Mouse (Mus musculus) forebrain, embryonic 13.5 days (tissue): ENCODE results near the gene Iqgap3. TPM values are rescaled to one million over a fixed set of nuclear protein-coding genes. Genes with fewer than 3 reads are reported as not detected.

Experiments used
- ATAC-seq: fragments of 200-750 bp; cut with Nextera tagmentation; 2 replicates; pipeline ENCODE4 v1.8.0; 2017
- H3K27ac ChIP-seq: fragments of 300-500 bp; sonication (generic); 2 replicates; pipeline ENCODE4 v1.5.1; 2015; ENCODE audit warnings: inconsistent platforms, mild to moderate bottlenecking, moderate library complexity
- H3K27me3 ChIP-seq: fragments of 300-500 bp; sonication (generic); 2 replicates; pipeline ENCODE4 v1.6.1; 2015; ENCODE audit warnings: mild to moderate bottlenecking, inconsistent platforms
- H3K36me3 ChIP-seq: fragments of 300-500 bp; sonication (generic); 2 replicates; pipeline ENCODE4 v1.6.1; 2015; ENCODE audit warnings: mild to moderate bottlenecking, inconsistent platforms; ENCODE audit not compliant: poor library complexity, severe bottlenecking
- H3K4me1 ChIP-seq: fragments of 300-500 bp; sonication (generic); 2 replicates; pipeline ENCODE4 v1.6.1; 2015; ENCODE audit warnings: inconsistent platforms
- H3K4me2 ChIP-seq: fragments of 300-500 bp; sonication (generic); 2 replicates; pipeline ENCODE4 v1.6.1; 2015; ENCODE audit warnings: inconsistent platforms, mild to moderate bottlenecking, moderate library complexity
- H3K4me3 ChIP-seq: fragments of 300-500 bp; sonication (generic); 2 replicates; pipeline ENCODE4 v1.5.1; 2015; ENCODE audit warnings: mild to moderate bottlenecking, inconsistent platforms
- H3K9ac ChIP-seq: fragments of 300-500 bp; sonication (generic); 2 replicates; pipeline ENCODE4 v1.6.1; 2015; ENCODE audit warnings: mild to moderate bottlenecking, inconsistent platforms
- H3K9me3 ChIP-seq: fragments of 300-500 bp; sonication (generic); replicated peaks from 2 replicates; pipeline ENCODE4 v1.6.1; 2016; ENCODE audit warnings: inconsistent platforms
- WGBS: fragments of 180-500 bp; shearing (Covaris S2); methylation state at CpG from one replicate; pipeline ENCODE4 v1.1.7; 2015; 5-methylcytosine and 5-hydroxymethylcytosine counted together
- polyA plus RNA-seq: library from polyadenylated mRNA; unstranded; fragments of >200 nt; fragmentation: Nextera tagmentation; extraction: Ambion mirVana; gene quantifications from 2 replicates; pipeline ENCODE4 v1.2.1, GENCODE M21; 2015

Gene Iqgap3
- polyA plus RNA-seq, 1 experiment from 2014 or later: 13.8 TPM

DNA sequence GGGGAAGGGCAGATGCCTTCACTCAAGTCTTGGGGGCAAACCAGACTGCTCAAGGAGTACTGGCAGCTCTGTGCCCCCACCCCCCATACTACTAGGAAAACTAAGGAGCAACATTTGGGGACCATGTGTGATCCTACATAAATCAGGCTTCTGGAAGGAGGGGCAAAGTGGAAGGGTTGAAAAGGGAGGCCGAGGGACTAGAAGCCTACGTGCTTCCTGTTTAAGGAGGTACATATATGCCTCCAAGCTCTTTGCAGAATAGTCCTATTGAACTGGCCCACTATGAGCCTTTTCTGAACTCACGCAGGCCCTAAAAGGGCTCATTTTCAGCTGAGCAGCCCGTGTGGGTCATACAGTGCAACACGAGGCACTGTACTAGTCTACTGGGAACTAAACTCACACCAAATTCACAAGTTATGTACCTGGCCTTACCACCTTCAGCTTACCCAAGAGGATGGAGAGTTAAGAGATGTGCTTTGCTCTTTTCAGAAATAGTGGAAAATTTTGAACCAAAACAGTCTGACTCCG is 59.2 kb downstream of the Iqgap3 start:
- Histone ChIP-seq H3K4me3 (peak overlapping the region; percentile 91), H3K4me2 (peak overlapping the region; percentile 96; the same call in 1 of the 2 replicates), H3K36me3 (no peaks in the 10 kb centered on the region), H3K4me1 (peaks cover 72% of the 10 kb centered on the region), H3K9me3 (no peaks in the 10 kb centered on the region), H3K27me3 (peaks cover 18% of the 10 kb centered on the region), H3K27ac (no peak overlapping the region), H3K9ac (no peak overlapping the region)
- ATAC-seq: no peak
- WGBS: 59% methylated on average over 6 of the region's 6 CpGs

DNA sequence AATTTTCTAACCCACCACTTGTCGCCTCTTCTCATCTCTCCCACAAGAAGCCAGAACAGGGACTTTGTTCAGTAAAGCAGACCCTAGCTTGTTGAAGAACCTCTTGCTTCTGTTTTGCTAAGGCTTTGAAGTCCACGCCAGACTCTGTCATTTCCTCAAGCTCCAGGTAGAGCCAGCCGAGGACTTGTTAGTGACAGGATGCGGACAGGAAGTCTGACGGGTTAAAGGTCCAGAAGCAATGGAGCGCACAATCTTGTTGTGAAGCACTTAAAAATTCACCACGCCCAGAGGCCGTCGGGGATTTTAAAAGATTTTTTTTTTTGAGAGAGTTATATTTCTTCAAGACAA is 59.6 kb downstream of the Iqgap3 start:
- no peak for ATAC-seq
- H3K9ac ChIP-seq: peak overlapping the region; percentile 91
- peak overlapping the region; percentile 91 for H3K4me3 ChIP-seq
- H3K9me3 ChIP-seq: no peaks in the 10 kb centered on the region
- H3K27me3 ChIP-seq: peaks cover 18% of the 10 kb centered on the region
- peak overlapping the region; percentile 96 for H3K4me2 ChIP-seq
- H3K36me3 ChIP-seq: no peaks in the 10 kb centered on the region
- H3K27ac ChIP-seq: peak overlapping the region; percentile 99
- H3K4me1 ChIP-seq: peaks cover 76% of the 10 kb centered on the region
- 12% methylated on average over 9 of the region's 9 CpGs for WGBS

DNA sequence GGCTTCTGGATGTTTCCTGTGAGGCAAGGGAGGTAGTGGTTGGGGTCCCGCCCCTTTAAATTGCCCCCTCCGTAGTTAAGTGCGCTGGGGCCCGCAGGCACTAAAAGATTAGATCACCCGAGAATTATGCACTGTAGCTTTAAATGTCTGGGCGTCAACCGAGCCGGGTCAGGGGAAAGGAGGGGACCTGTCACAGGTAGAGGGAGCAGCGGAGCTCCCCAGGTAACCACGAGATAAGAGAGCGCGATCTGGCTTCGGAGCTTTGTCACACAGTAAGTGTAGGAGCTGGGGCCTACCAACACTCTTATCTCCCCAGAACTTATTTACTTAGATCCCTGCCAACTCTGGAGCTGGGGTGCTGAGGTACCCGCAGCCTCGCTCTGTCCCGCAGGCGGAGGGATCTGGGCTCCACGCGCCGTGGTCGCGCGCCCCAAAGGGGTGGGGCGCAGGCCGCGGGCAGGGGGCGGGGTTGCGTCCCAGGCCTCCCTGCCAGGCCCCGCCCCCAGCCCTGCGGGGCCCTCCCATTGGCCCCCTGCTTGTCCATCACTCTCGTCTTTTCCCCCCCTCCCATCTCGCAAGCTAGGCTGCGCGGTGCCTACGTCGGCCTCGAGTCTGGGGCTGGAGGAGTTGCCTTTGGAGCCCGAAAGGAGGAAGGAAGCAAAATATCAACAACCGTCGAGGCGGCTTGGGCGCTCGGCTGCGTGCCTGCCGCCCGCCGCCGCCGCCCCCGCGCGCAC is 60.2 kb downstream of the Iqgap3 start, which contains the start of gene Mef2d:
Gene Mef2d, plus strand, starts transcription at position 586 of the 737 bp plus-strand sequence.
- Histone ChIP-seq H3K4me3 (peak within 1 kb of the TSS; percentile 91), H3K9ac (peak within 1 kb of the TSS; percentile 91), H3K9me3 (no peaks in the 10 kb centered on the region), H3K27me3 (peaks cover 18% of the 10 kb centered on the region), H3K36me3 (no peaks in the 10 kb centered on the region), H3K27ac (peak within 1 kb of the TSS; percentile 99), H3K4me2 (peak within 1 kb of the TSS; percentile 96), H3K4me1 (peaks cover 81% of the 10 kb centered on the region)
- peak; percentile 88 for ATAC-seq
- under 1% methylated on average over 33 of the region's 52 CpGs for WGBS

DNA sequence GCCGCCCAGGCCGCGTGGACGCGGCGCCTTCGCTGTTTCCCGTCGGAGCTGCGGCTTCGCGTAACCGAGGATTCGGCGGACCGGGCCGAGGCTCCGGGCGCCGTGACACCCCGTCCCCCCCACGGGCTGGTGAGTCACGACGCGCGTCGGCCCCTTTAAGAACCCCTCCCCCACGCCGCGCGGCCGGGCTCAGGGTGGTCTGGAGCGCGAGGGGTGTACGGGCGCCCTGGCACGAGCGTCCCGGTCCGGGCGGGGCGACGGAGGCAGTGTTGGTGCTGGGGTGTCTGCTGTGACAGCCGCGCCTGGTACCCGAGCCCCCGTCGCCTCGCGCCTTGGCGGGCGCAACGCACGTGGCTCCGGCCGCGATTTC is 60.8 kb downstream of the Iqgap3 start:
- peak overlapping the region; percentile 99 for H3K27ac ChIP-seq
- WGBS: under 1% methylated on average over 55 of the region's 57 CpGs
- H3K4me2 ChIP-seq: peak overlapping the region; percentile 96
- ATAC-seq: peak; percentile 52
- H3K36me3 ChIP-seq: no peaks in the 10 kb centered on the region
- peaks cover 18% of the 10 kb centered on the region for H3K27me3 ChIP-seq
- peak overlapping the region; percentile 91 for H3K9ac ChIP-seq
- H3K4me3 ChIP-seq: peak overlapping the region; percentile 91
- peaks cover 81% of the 10 kb centered on the region for H3K4me1 ChIP-seq
- no peaks in the 10 kb centered on the region for H3K9me3 ChIP-seq

DNA sequence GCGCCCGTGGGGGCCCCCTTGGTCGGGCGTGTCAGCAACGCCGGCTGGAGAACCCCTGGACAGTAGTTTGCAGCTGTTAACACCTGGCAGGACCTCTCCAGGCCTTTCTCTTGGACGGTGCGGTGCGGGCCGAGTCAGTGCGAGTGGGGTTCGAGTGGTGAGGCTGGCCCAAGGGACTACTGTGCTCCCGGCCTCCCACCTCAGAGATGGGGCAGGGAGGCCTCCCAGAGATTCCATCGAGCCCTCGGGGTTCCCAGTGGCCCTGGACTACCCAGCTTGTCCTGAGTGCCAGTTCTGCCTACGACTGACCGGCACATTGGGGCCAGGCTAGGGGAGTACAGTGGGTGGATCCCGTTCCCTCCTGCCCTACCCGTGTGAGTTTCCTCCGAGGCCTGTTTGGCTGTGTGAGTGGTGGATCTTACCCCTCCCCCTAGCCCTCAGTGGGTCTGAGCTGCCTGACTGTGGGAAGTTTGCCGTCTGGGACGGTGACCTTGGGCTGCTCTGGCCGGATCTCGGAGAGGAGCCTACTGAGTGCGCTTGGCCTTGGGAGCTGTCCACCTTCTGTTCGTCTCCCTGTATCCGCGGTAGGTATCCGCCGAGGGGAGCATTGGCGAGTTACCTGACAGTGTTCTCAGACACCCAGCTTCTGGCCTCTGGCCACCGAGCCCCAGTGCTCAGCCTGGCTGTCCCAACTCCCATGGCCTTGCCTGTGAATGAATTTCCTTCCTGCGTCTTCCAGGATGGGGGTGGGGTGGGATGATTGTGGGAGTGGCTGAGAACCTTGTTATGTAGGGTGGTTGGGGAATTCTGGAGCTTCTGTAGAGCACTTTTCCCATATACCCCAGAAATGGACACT is 61.4 kb downstream of the Iqgap3 start:
- peak overlapping the region; percentile 99 for H3K27ac ChIP-seq
- ATAC-seq: peak; percentile 1; the same call in 1 of the 2 replicates
- peak overlapping the region; percentile 96 for H3K4me2 ChIP-seq
- no peaks in the 10 kb centered on the region for H3K36me3 ChIP-seq
- peak overlapping the region; percentile 91 for H3K9ac ChIP-seq
- peaks cover 18% of the 10 kb centered on the region for H3K27me3 ChIP-seq
- H3K9me3 ChIP-seq: no peaks in the 10 kb centered on the region
- WGBS: 2% methylated on average over 33 of the region's 33 CpGs
- H3K4me1 ChIP-seq: peaks cover 82% of the 10 kb centered on the region
- peak overlapping the region; percentile 91 for H3K4me3 ChIP-seq

DNA sequence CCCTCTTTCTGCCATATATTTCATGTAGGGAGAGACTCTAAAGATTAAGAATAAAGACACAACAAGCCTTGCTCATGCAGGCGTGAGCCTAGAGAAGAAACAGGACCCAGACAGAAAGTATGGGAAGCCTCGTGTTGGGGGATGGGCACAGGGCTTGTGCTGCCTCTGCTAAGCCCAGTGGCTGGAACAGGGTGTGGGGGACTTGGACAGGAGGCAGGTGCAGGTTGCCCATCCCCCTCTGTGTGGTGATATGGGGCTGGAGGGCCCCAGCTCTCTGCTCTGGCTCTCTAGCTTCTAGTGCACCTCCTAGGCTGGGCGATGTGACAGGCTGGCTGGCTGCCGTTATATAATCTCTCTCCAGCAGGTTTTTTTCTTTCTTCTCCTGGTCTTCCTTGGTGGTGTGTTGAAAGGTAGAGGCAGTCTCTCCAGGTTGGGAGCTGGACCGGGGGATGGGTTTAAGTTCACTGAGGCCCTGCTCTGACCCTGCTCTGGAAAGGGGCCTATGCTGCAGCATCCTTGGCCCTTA is 62.3 kb downstream of the Iqgap3 start:
- peak overlapping the region; percentile 99 for H3K27ac ChIP-seq
- H3K9ac ChIP-seq: peak overlapping the region; percentile 91
- H3K27me3 ChIP-seq: peaks cover 18% of the 10 kb centered on the region
- peak overlapping the region; percentile 91 for H3K4me3 ChIP-seq
- H3K36me3 ChIP-seq: no peaks in the 10 kb centered on the region
- H3K4me2 ChIP-seq: peak overlapping the region; percentile 96
- WGBS: 20% methylated on average over 5 of the region's 5 CpGs
- H3K4me1 ChIP-seq: peaks cover 85% of the 10 kb centered on the region
- no peak for ATAC-seq
- H3K9me3 ChIP-seq: no peaks in the 10 kb centered on the region

DNA sequence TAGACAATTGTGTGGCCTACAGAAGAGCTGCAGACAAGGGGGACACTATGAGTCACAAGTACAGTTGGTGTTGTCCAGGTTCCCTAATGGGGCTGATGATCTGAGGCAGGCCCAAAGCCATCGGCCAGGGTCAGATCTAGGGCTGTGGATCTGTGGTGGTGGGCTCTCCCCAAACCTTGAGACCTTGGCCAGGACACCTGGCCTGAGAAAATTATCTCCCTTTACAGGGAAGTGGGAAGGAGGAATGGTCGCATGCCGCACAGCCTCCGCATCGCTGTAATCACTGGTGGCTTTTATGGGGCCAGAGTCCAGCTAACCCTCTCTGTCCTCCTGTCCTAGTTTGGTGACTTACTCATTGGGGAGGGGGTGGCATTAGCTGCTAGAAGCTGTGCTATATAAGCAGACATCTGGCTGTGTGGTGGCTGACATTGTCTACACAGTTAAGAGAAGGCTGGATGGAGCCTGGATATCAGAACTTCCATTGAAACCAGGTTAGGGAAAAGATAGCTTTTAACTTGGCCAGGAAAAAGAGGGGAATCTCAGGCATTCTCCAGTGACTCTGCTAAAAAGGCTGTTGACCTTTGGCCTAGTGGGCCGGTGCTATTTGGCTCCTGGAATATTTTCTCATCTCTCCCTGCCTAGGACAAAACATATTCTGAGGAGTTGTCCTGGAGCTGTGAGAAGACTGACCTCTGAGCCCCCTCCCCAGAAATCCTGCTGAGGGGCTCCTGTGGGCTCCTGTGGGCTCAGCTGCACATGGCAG is 63.1 kb downstream of the Iqgap3 start:
- Histone ChIP-seq H3K27me3 (peaks cover 13% of the 10 kb centered on the region), H3K36me3 (no peaks in the 10 kb centered on the region), H3K4me1 (peaks cover 85% of the 10 kb centered on the region), H3K27ac (peak overlapping the region; percentile 99; the same call in 1 of the 2 replicates), H3K9me3 (no peaks in the 10 kb centered on the region), H3K4me2 (peak overlapping the region; percentile 96), H3K4me3 (peak overlapping the region; percentile 91), H3K9ac (peak overlapping the region; percentile 91)
- ATAC-seq: no peak
- 75% methylated on average over 6 of the region's 6 CpGs for WGBS

DNA sequence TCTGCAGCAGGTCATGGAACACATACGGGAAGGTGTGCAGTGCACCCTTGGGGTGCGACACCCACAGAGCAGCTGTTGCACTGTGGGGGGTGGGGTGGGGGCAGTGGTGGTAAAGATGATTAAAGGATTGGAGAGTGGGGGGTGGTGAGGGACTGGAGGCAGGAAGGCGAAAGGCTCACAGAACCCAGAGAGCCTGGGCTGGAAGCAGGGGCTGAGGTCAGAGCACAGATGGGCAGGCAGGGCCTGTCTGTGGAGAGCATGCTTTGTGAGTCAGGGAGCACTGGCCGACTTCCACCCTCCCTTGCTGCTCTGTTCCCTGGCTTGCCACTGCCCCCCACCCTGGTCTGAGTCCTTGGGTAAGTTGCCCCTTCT is 63.6 kb downstream of the Iqgap3 start:
- WGBS: 42% methylated on average over 4 of the region's 4 CpGs
- peak overlapping the region; percentile 96 for H3K4me2 ChIP-seq
- peak overlapping the region; percentile 22; the same call in 1 of the 2 replicates for H3K27ac ChIP-seq
- ATAC-seq: no peak
- 0 out of 2 replicates have a peak overlapping the region, but pooled peaks have one; percentile 91 for H3K4me3 ChIP-seq
- H3K9me3 ChIP-seq: no peaks in the 10 kb centered on the region
- no peaks in the 10 kb centered on the region for H3K36me3 ChIP-seq
- peaks cover 8% of the 10 kb centered on the region for H3K27me3 ChIP-seq
- H3K4me1 ChIP-seq: peaks cover 85% of the 10 kb centered on the region
- peak overlapping the region; percentile 91 for H3K9ac ChIP-seq

DNA sequence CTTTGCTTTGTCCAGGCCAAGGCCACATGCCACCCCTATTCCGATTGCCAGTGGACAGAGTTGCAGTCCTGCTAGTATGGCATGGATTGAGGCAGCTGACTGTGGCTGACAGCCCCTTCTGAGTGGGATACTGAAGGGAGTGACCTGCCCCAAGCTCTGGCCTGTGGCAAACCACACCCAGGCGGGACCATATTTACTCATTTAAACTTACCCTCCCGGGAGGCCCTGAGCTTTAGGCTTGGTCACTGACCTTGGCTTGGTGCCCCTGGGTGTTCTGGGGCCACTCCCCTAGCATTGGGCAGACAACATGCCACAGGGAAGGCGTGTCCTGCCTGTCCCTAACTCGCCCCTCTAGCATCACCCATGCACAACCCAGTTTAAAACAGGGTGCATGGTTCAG is 64.2 kb downstream of the Iqgap3 start:
- 81% methylated on average over 5 of the region's 5 CpGs for WGBS
- Histone ChIP-seq H3K36me3 (no peaks in the 10 kb centered on the region), H3K4me1 (peaks cover 89% of the 10 kb centered on the region), H3K4me2 (peak overlapping the region; percentile 96), H3K9me3 (no peaks in the 10 kb centered on the region), H3K4me3 (no peak overlapping the region), H3K27me3 (peaks cover 2% of the 10 kb centered on the region; the same call in 1 of the 2 replicates), H3K9ac (peak overlapping the region; percentile 91), H3K27ac (0 out of 2 replicates have a peak overlapping the region, but pooled peaks have one; percentile 22)
- no peak for ATAC-seq

DNA sequence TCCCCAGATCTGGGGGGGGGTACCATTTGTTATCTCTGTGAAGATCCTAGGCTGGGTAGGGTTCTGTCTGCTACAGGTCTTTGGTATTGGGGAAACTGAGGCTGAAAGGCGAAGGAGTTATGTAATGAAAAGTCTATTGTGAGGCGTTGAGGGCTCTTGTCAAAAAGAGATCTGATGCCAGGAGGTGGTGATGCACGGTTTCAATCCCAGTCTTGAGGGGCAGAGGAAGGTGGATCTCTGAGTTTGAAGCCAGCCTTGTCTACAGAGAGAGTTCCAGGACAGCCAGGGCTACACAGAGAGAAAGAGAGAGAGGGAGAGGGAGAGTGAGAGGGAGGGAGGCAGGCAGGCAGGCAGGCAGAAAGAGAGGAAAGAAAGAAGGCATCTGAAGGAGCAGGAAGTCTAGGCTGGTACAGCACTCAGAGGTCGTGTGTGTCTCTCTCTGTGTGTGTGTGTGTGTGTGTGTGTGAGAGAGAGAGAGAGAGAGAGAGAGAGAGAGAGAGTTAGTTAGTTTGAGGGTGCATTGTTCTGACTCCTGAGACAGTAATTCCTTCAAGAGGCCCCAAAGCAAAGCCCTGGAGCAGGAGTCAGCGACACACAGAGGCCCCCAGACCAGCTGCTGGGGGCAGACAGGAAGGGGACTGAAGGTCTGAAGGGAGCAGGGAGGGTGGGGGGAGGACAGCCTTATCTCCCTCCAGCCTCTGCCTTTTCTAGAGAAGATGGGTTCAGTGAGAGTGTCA is 64.8 kb downstream of the Iqgap3 start:
- Histone ChIP-seq H3K4me2 (peak overlapping the region; percentile 96; the same call in 1 of the 2 replicates), H3K9me3 (no peaks in the 10 kb centered on the region), H3K27ac (no peak overlapping the region), H3K9ac (peak overlapping the region; percentile 91; the same call in 1 of the 2 replicates), H3K4me3 (no peak overlapping the region), H3K27me3 (no peaks in the 10 kb centered on the region), H3K36me3 (no peaks in the 10 kb centered on the region), H3K4me1 (peaks cover 90% of the 10 kb centered on the region)
- ATAC-seq: no peak
- 37% methylated on average over 5 of the region's 5 CpGs for WGBS

DNA sequence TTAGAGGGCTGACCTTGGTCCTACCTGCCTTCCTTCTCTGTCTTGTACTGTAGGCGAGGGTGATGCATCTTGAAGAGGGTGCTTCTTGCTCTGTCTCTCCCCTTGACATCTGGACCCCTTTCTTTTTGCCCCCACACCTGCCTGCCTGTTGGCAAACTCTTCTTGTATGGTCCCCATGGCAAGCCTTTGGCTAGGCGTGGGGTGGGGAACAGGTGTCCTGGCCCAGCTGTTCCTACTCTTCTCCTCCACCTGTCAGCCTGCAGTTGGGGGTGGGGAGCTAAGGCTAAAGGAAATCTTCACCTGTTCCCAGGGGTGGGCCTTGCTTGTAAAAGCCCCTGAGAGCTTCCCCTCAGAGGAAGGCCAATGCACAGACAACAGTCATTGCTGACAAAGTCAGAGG is 65.7 kb downstream of the Iqgap3 start:
- peaks cover 97% of the 10 kb centered on the region for H3K4me1 ChIP-seq
- no peaks in the 10 kb centered on the region for H3K36me3 ChIP-seq
- ATAC-seq: no peak
- H3K4me2 ChIP-seq: no peak overlapping the region
- H3K4me3 ChIP-seq: no peak overlapping the region
- no peaks in the 10 kb centered on the region for H3K9me3 ChIP-seq
- H3K27ac ChIP-seq: no peak overlapping the region
- H3K27me3 ChIP-seq: no peaks in the 10 kb centered on the region
- WGBS: 82% methylated on average over 2 of the region's 2 CpGs
- peak overlapping the region; percentile 3; the same call in 1 of the 2 replicates for H3K9ac ChIP-seq
